Comparison of ENCODE assay signal across 8 mouse cellular contexts in genomic region chr2:33429339-33429738, GRCm38 (mm10). TPM values are rescaled to one million over a fixed set of nuclear protein-coding genes. Genes with fewer than 3 reads are reported as not detected.
DNase-seq lines count a peak whose midpoint lies in the region; ATAC-seq and TF ChIP-seq lines count a peak whose summit lies in the region.

No protein-coding gene starts in this region.

- 35% methylated on average over 6 of the region's 6 CpGs for WGBS in embryonic facial prominence, embryonic 15.5 days
- 43% methylated on average over 6 of the region's 6 CpGs for WGBS in hindbrain, embryonic 15.5 days
- WGBS in liver, postnatal 0 days (ENCODE audit: insufficient replicate concordance): 24% methylated on average over 6 of the region's 6 CpGs
- 39% methylated on average over 6 of the region's 6 CpGs for WGBS in olfactory bulb, adult 2 months

- peak overlapping the region; percentile 85 for H3K27ac ChIP-seq in embryonic facial prominence, embryonic 15.5 days (replicated peaks)
- H3K27ac ChIP-seq in hindbrain, embryonic 15.5 days (replicated peaks): peak overlapping the region; percentile 7; the same call in 1 of the 2 replicates
- H3K27ac ChIP-seq in liver, postnatal 0 days (ENCODE audit: low read depth): peak overlapping the region; percentile 90
- no peak overlapping the region for H3K27ac ChIP-seq in olfactory bulb, adult 2 months (ENCODE audit: insufficient read depth, low read depth, low read length)

- no peak for TF ChIP-seq CTCF in liver, postnatal 0 days (IDR thresholded peaks at IDR 0.05; ENCODE audit: low read depth)
- no peak for TF ChIP-seq CTCF in olfactory bulb, adult 2 months (IDR thresholded peaks at IDR 0.05; ENCODE audit: insufficient read depth, low read depth, low read length)

- TF ChIP-seq EP300 in liver, postnatal 0 days (IDR thresholded peaks at IDR 0.05; ENCODE audit: low read depth): no peak

- no peaks in the 10 kb centered on the region for H3K27me3 ChIP-seq in embryonic facial prominence, embryonic 15.5 days
- no peaks in the 10 kb centered on the region for H3K27me3 ChIP-seq in hindbrain, embryonic 15.5 days
- no peaks in the 10 kb centered on the region for H3K27me3 ChIP-seq in liver, postnatal 0 days (ENCODE audit: insufficient read depth, low read length)

- H3K4me2 ChIP-seq in embryonic facial prominence, embryonic 15.5 days (replicated peaks): peak overlapping the region; percentile 80
- peak overlapping the region; percentile 82 for H3K4me2 ChIP-seq in hindbrain, embryonic 15.5 days
- peak overlapping the region; percentile 74 for H3K4me2 ChIP-seq in liver, postnatal 0 days (ENCODE audit: low read depth, low read length)

- peak overlapping the region; percentile 96 for H3K4me3 ChIP-seq in embryonic facial prominence, embryonic 15.5 days (replicated peaks)
- peak overlapping the region; percentile 74 for H3K4me3 ChIP-seq in hindbrain, embryonic 15.5 days
- peak overlapping the region; percentile 90 for H3K4me3 ChIP-seq in liver, postnatal 0 days (ENCODE audit: low read depth, low read length)
- 0 out of 2 replicates have a peak overlapping the region, but pooled peaks have one; percentile 3 for H3K4me3 ChIP-seq in olfactory bulb, adult 2 months (ENCODE audit: insufficient read depth, low read depth, low read length)

- H3K4me1 ChIP-seq in embryonic facial prominence, embryonic 15.5 days: peaks cover 43% of the 10 kb centered on the region
- H3K4me1 ChIP-seq in hindbrain, embryonic 15.5 days (replicated peaks): peaks cover 28% of the 10 kb centered on the region
- peaks cover 23% of the 10 kb centered on the region for H3K4me1 ChIP-seq in liver, postnatal 0 days (ENCODE audit: insufficient read depth)
- H3K4me1 ChIP-seq in olfactory bulb, adult 2 months (ENCODE audit: control insufficient read depth, insufficient read depth, low read length): peaks cover 11% of the 10 kb centered on the region

- no peak for TF ChIP-seq POLR2A in olfactory bulb, adult 2 months (IDR thresholded peaks at IDR 0.05; ENCODE audit: insufficient read depth, low read depth, low read length)

- no peaks in the 10 kb centered on the region for H3K9me3 ChIP-seq in embryonic facial prominence, embryonic 15.5 days (replicated peaks)
- H3K9me3 ChIP-seq in hindbrain, embryonic 15.5 days: no peaks in the 10 kb centered on the region
- no peaks in the 10 kb centered on the region for H3K9me3 ChIP-seq in liver, postnatal 0 days (ENCODE audit: low read length)

- ATAC-seq in embryonic facial prominence, embryonic 15.5 days (ENCODE audit: insufficient number of reproducible peaks, low FRiP score, low TSS enrichment, low read depth): no peak
- ATAC-seq in hindbrain, embryonic 15.5 days (ENCODE audit: low FRiP score, low read depth): no peak
- ATAC-seq in liver, postnatal 0 days: 0 out of 2 replicates have a peak, but pooled peaks have one; percentile 14

- H3K9ac ChIP-seq in embryonic facial prominence, embryonic 15.5 days: no peak overlapping the region; the same call in 1 of the 2 replicates
- no peak overlapping the region for H3K9ac ChIP-seq in hindbrain, embryonic 15.5 days
- peak overlapping the region; percentile 94 for H3K9ac ChIP-seq in liver, postnatal 0 days (replicated peaks)

- intact Hi-C loops in left cerebral cortex, postnatal 4 days (cut with DNase I): no loop called here

- 0 out of 2 replicates have a peak, but pooled peaks cover 5% of the 10 kb centered on the region for H3K36me3 ChIP-seq in embryonic facial prominence, embryonic 15.5 days
- peaks cover 4% of the 10 kb centered on the region; the same call in 1 of the 2 replicates for H3K36me3 ChIP-seq in hindbrain, embryonic 15.5 days
- no peaks in the 10 kb centered on the region for H3K36me3 ChIP-seq in liver, postnatal 0 days (replicated peaks; ENCODE audit: insufficient read depth, low read length)

- peak; percentile 57 to 58 for DNase-seq in lung, adult 18-20 months
- DNase-seq in lung, postnatal 25 days (ENCODE audit: low spot score): no peak
- DNase-seq in liver, postnatal 0 days: peak; percentile 51
- no peak for DNase-seq in adipocyte (ENCODE audit: low spot score)
- DNase-seq in left cerebral cortex, postnatal 4 days: no peak

RNA-seq across cellular contexts. Expression of gene Zbtb34, which starts 1.8 kb away (rescaled TPM):
- polyA plus RNA-seq in embryonic facial prominence, embryonic 15.5 days (2015; fragmentation: Nextera tagmentation; extraction: Ambion mirVana): 7.2 and 7.9 TPM in 2 replicates
- 8.3 and 8.5 TPM in 2 replicates for polyA plus RNA-seq in hindbrain, embryonic 15.5 days (2015; fragmentation: Nextera tagmentation; extraction: Ambion mirVana)
- polyA plus RNA-seq in liver, postnatal 0 days (2015; fragmentation: Nextera tagmentation; extraction: Ambion mirVana): 0.98 and 1.1 TPM in 2 replicates
- polyA plus RNA-seq in olfactory bulb, adult 2 months (2012; ENCODE audit: insufficient read depth, insufficient read length, low replicate concordance, missing spikeins): not detected in 2 replicates
- 10 to 100 TPM; 68.2 to 70.5 TPM for total RNA-seq in left cerebral cortex, postnatal 4 days (2021)

RNA-seq across cellular contexts. Expression of gene Zbtb43, which starts 39.0 kb away (rescaled TPM):
- polyA plus RNA-seq in embryonic facial prominence, embryonic 15.5 days (2015; fragmentation: Nextera tagmentation; extraction: Ambion mirVana): 19.0 and 20.1 TPM in 2 replicates
- 21.3 and 24.6 TPM in 2 replicates for polyA plus RNA-seq in hindbrain, embryonic 15.5 days (2015; fragmentation: Nextera tagmentation; extraction: Ambion mirVana)
- polyA plus RNA-seq in liver, postnatal 0 days (2015; fragmentation: Nextera tagmentation; extraction: Ambion mirVana): 6.1 and 8.0 TPM in 2 replicates
- polyA plus RNA-seq in olfactory bulb, adult 2 months (2012; ENCODE audit: insufficient read depth, insufficient read length, low replicate concordance, missing spikeins): not detected in 2 replicates
- 10 to 100 TPM; 28.0 to 29.7 TPM for total RNA-seq in left cerebral cortex, postnatal 4 days (2021)

RNA-seq across cellular contexts. Expression of gene Ralgps1, which starts 58.1 kb away (rescaled TPM):
- 3.0 and 3.2 TPM in 2 replicates for polyA plus RNA-seq in embryonic facial prominence, embryonic 15.5 days (2015; fragmentation: Nextera tagmentation; extraction: Ambion mirVana)
- 37.2 and 42.8 TPM in 2 replicates for polyA plus RNA-seq in hindbrain, embryonic 15.5 days (2015; fragmentation: Nextera tagmentation; extraction: Ambion mirVana)
- polyA plus RNA-seq in liver, postnatal 0 days (2015; fragmentation: Nextera tagmentation; extraction: Ambion mirVana): 0.51 and 0.83 TPM in 2 replicates
- not detected in 2 replicates for polyA plus RNA-seq in olfactory bulb, adult 2 months (2012; ENCODE audit: insufficient read depth, insufficient read length, low replicate concordance, missing spikeins)
- 100 to 1,000 TPM; 117 to 123 TPM for total RNA-seq in left cerebral cortex, postnatal 4 days (2021)

Comparison
In these comparisons a context has a peak if more than half of its experiments do, and no peak if none do; other contexts are left out.
1. DNase-seq: peak in lung, adult 18-20 months (2 of 2) and liver, postnatal 0 days (single experiment); none in lung, postnatal 25 days (single experiment), adipocyte (single experiment) and left cerebral cortex, postnatal 4 days (single experiment).
2. H3K4me3 ChIP-seq: peak in every context shown above with its lines; median percentile 96 in embryonic facial prominence, embryonic 15.5 days; 90 in liver, postnatal 0 days; 74 in hindbrain, embryonic 15.5 days; 3 in olfactory bulb, adult 2 months.
3. Peak in every context shown above with its lines, with median percentiles within 50 percentile points of each other: H3K4me2 ChIP-seq.